Mouse (Mus musculus): Measurements from ENCODE around the gene Chuk.

The Chuk gene

GRCm38 (mm10) chr19:44107661-44108521 is 611 bp upstream of the Chuk start:
- DNase-seq (ENCODE audit: low spot score): no peak

GRCm38 (mm10) chr19:44104393-44104792 is 2.9 kb downstream of the Chuk start:
- no peak for DNase-seq (ENCODE audit: low spot score)

GRCm38 (mm10) chr19:44103001-44103400 is 4.3 kb downstream of the Chuk start:
- DNase-seq (ENCODE audit: low spot score): no peak

- DNase-seq (ENCODE audit: low spot score): no peak
These were observed 6.4 kb downstream of the Chuk start for GRCm38 (mm10) chr19:44100840-44101239.

- DNase-seq (ENCODE audit: low spot score): no peak
These were observed 21.0 kb downstream of the Chuk start for GRCm38 (mm10) chr19:44086278-44086677.

- DNase-seq (ENCODE audit: low spot score): no peak
These were observed 26.4 kb downstream of the Chuk start for GRCm38 (mm10) chr19:44080920-44081319.

GRCm38 (mm10) chr19:44080023-44080422 is 27.3 kb downstream of the Chuk start:
- no peak for DNase-seq (ENCODE audit: low spot score)

- DNase-seq (ENCODE audit: low spot score): no peak
These were observed 30.3 kb downstream of the Chuk start for GRCm38 (mm10) chr19:44077024-44077423.

GRCm38 (mm10) chr19:44076457-44076856 is 30.8 kb downstream of the Chuk start:
- DNase-seq (ENCODE audit: low spot score): no peak

GRCm38 (mm10) chr19:44074986-44075385 is 32.3 kb downstream of the Chuk start:
- no peak for DNase-seq (ENCODE audit: low spot score)

- no peak for DNase-seq (ENCODE audit: low spot score)
These were observed 36.1 kb downstream of the Chuk start for GRCm38 (mm10) chr19:44071166-44071565.

- DNase-seq (ENCODE audit: low spot score): no peak
These were observed 37.4 kb downstream of the Chuk start for GRCm38 (mm10) chr19:44069914-44070232.

GRCm38 (mm10) chr19:44069121-44069913 is 38.0 kb downstream of the Chuk start, which contains the start of gene Erlin1:
Gene Erlin1 (minus strand): TSS chr19:44069785.
- DNase-seq (ENCODE audit: low spot score): peak; percentile 96

- no peak for DNase-seq (ENCODE audit: low spot score)
These were observed 39.0 kb downstream of the Chuk start for GRCm38 (mm10) chr19:44068232-44068631.

GRCm38 (mm10) chr19:44067323-44068049 is 39.8 kb downstream of the Chuk start:
- DNase-seq (ENCODE audit: low spot score): no peak

- no peak for DNase-seq (ENCODE audit: low spot score)
These were observed 42.5 kb downstream of the Chuk start for GRCm38 (mm10) chr19:44064734-44065133.

GRCm38 (mm10) chr19:44063773-44064172 is 43.5 kb downstream of the Chuk start:
- DNase-seq (ENCODE audit: low spot score): no peak

GRCm38 (mm10) chr19:44060226-44060625 is 47.1 kb downstream of the Chuk start:
- DNase-seq (ENCODE audit: low spot score): no peak

GRCm38 (mm10) chr19:44055173-44055826 is 52.0 kb downstream of the Chuk start:
- no peak for DNase-seq (ENCODE audit: low spot score)

GRCm38 (mm10) chr19:44050388-44050787 is 56.9 kb downstream of the Chuk start:
- DNase-seq (ENCODE audit: low spot score): no peak

- DNase-seq (ENCODE audit: low spot score): no peak
These were observed 58.0 kb downstream of the Chuk start for GRCm38 (mm10) chr19:44049282-44049681.

- DNase-seq (ENCODE audit: low spot score): no peak
These were observed 61.4 kb downstream of the Chuk start for GRCm38 (mm10) chr19:44045847-44046246.

Measured in testis, postnatal 10 days (tissue).